Mouse (Mus musculus): ENCODE data around the gene Ldha. TPM values are rescaled to one million over a fixed set of nuclear protein-coding genes. Genes with fewer than 3 reads are reported as not detected.
"Not testable (repeated sequence)": the region's sequence is repeated elsewhere in the genome, so short reads cannot be mapped to it uniquely, and the experiment has no call there.

Ldha gene
- total and polyA plus RNA-seq, 2 experiments from 2014 or later = 467 to 747 TPM

GRCm38 (mm10) chr7:46814012-46814411, 27.3 kb upstream of the Ldha start:
- WGBS = 95% methylated on average over 4 of the region's 4 CpGs
- Histone ChIP-seq H3K36me3 (ENCODE audit: insufficient read depth, low read length) (peaks cover 60% of the 10 kb centered on the region), H3K4me2 (ENCODE audit: low read depth, low read length) (no peak overlapping the region), H3K27me3 (ENCODE audit: insufficient read depth, low read length) (no peaks in the 10 kb centered on the region), H3K27ac (no peak overlapping the region), H3K4me1 (ENCODE audit: insufficient read depth, low read length) (no peaks in the 10 kb centered on the region), H3K9me3 (ENCODE audit: low read length) (no peaks in the 10 kb centered on the region), H3K4me3 (ENCODE audit: low read length) (no peak overlapping the region), H3K9ac (replicated peaks; ENCODE audit: low read length) (no peak overlapping the region)
- no peak for TF ChIP-seq CTCF (IDR thresholded peaks at IDR 0.05; ENCODE audit: low read depth)
- ATAC-seq (no peak), DNase-seq (ENCODE audit: low spot score) (no peak)

- WGBS = 91% methylated on average over 15 of the region's 15 CpGs
- H3K9me3 ChIP-seq (ENCODE audit: low read length); H3K9ac ChIP-seq (replicated peaks; ENCODE audit: low read length); H3K4me3 ChIP-seq (ENCODE audit: low read length); H3K27me3 ChIP-seq (ENCODE audit: insufficient read depth, low read length); H3K27ac ChIP-seq; H3K4me1 ChIP-seq (ENCODE audit: insufficient read depth, low read length); DNase-seq (ENCODE audit: low spot score); ATAC-seq; H3K4me2 ChIP-seq (ENCODE audit: low read depth, low read length): not testable (repeated sequence)
- H3K36me3 ChIP-seq (ENCODE audit: insufficient read depth, low read length) = peaks cover 40% of the 10 kb centered on the region
Measured at GRCm38 (mm10) chr7:46820876-46821632, 20.2 kb upstream of the Ldha start.

GRCm38 (mm10) chr7:46827046-46827802, 14.1 kb upstream of the Ldha start:
- TF ChIP-seq CTCF (IDR thresholded peaks at IDR 0.05; ENCODE audit: low read depth) = no peak
- H3K9me3 ChIP-seq (ENCODE audit: low read length) = no peaks in the 10 kb centered on the region
- ATAC-seq (no peak), DNase-seq (ENCODE audit: low spot score) (no peak)
- WGBS = 77% methylated on average over 20 of the region's 20 CpGs
- no peak overlapping the region for H3K4me2 ChIP-seq (ENCODE audit: low read depth, low read length)
- H3K9ac ChIP-seq (replicated peaks; ENCODE audit: low read length) = no peak overlapping the region
- no peak overlapping the region for H3K27ac ChIP-seq
- H3K4me3 ChIP-seq (ENCODE audit: low read length) = no peak overlapping the region
- H3K27me3 ChIP-seq (ENCODE audit: insufficient read depth, low read length) = no peaks in the 10 kb centered on the region
- no peaks in the 10 kb centered on the region for H3K4me1 ChIP-seq (ENCODE audit: insufficient read depth, low read length)
- peaks cover 11% of the 10 kb centered on the region for H3K36me3 ChIP-seq (ENCODE audit: insufficient read depth, low read length)

- ATAC-seq = no peak
- 92% methylated on average over 2 of the region's 2 CpGs for WGBS
Measured at GRCm38 (mm10) chr7:46827803-46828184, 13.5 kb upstream of the Ldha start.

GRCm38 (mm10) chr7:46829911-46830310, 11.4 kb upstream of the Ldha start:
- no peak for DNase-seq (ENCODE audit: low spot score)
- Histone ChIP-seq H3K36me3 (ENCODE audit: insufficient read depth, low read length) (no peaks in the 10 kb centered on the region), H3K4me2 (ENCODE audit: low read depth, low read length) (no peak overlapping the region), H3K27ac (no peak overlapping the region), H3K9ac (replicated peaks; ENCODE audit: low read length) (no peak overlapping the region), H3K4me1 (ENCODE audit: insufficient read depth, low read length) (no peaks in the 10 kb centered on the region), H3K27me3 (ENCODE audit: insufficient read depth, low read length) (no peaks in the 10 kb centered on the region), H3K9me3 (ENCODE audit: low read length) (no peaks in the 10 kb centered on the region), H3K4me3 (ENCODE audit: low read length) (no peak overlapping the region)
- WGBS = 76% methylated on average over 12 of the region's 12 CpGs
- no peak for TF ChIP-seq CTCF (IDR thresholded peaks at IDR 0.05; ENCODE audit: low read depth)
- 0 out of 2 replicates have a peak, but pooled peaks have one; percentile 15 for ATAC-seq

More at GRCm38 (mm10) chr7:46827803-46828184, 13.5 kb upstream of the Ldha start:
- Histone ChIP-seq H3K27me3 (ENCODE audit: insufficient read depth, low read length) (no peaks in the 10 kb centered on the region), H3K27ac (no peak overlapping the region), H3K4me2 (ENCODE audit: low read depth, low read length) (no peak overlapping the region), H3K9ac (replicated peaks; ENCODE audit: low read length) (no peak overlapping the region), H3K36me3 (ENCODE audit: insufficient read depth, low read length) (peaks cover 5% of the 10 kb centered on the region), H3K4me1 (ENCODE audit: insufficient read depth, low read length) (no peaks in the 10 kb centered on the region), H3K4me3 (ENCODE audit: low read length) (no peak overlapping the region), H3K9me3 (ENCODE audit: low read length) (no peaks in the 10 kb centered on the region)
- TF ChIP-seq CTCF (IDR thresholded peaks at IDR 0.05; ENCODE audit: low read depth) = no peak
- DNase-seq (ENCODE audit: low spot score) = no peak

GRCm38 (mm10) chr7:46830799-46831590, 10.3 kb upstream of the Ldha start:
- no peak for TF ChIP-seq CTCF (IDR thresholded peaks at IDR 0.05; ENCODE audit: low read depth)
- Histone ChIP-seq H3K27me3 (ENCODE audit: insufficient read depth, low read length) (no peaks in the 10 kb centered on the region), H3K9me3 (ENCODE audit: low read length) (no peaks in the 10 kb centered on the region), H3K27ac (no peak overlapping the region), H3K9ac (replicated peaks; ENCODE audit: low read length) (no peak overlapping the region), H3K36me3 (ENCODE audit: insufficient read depth, low read length) (no peaks in the 10 kb centered on the region), H3K4me3 (ENCODE audit: low read length) (no peak overlapping the region), H3K4me2 (ENCODE audit: low read depth, low read length) (no peak overlapping the region), H3K4me1 (ENCODE audit: insufficient read depth, low read length) (no peaks in the 10 kb centered on the region)
- WGBS = 52% methylated on average over 13 of the region's 13 CpGs
- ATAC-seq = no peak
- no peak for DNase-seq (ENCODE audit: low spot score)

All from hindbrain, postnatal 0 days (tissue).